Mouse (Mus musculus) forebrain, postnatal 0 days (tissue): ENCODE results near the gene Oscar. TPM values are rescaled to one million over a fixed set of nuclear protein-coding genes. Genes with fewer than 3 reads are reported as not detected.

Source experiments
- ATAC-seq: fragments of 200-750 bp; cut with Nextera tagmentation; 2 replicates; pipeline ENCODE4 v1.8.0; 2017; ENCODE audit warnings: mild to moderate bottlenecking, moderate library complexity
- DNase-seq: peaks from one replicate; pipeline ENCODE4 v3.0.0-alpha.2; 2015
- H3K27ac ChIP-seq: fragments of 300-500 bp; sonication (generic); 2 replicates; pipeline ENCODE4 v1.5.1; 2014; ENCODE audit warnings: low read depth, mild to moderate bottlenecking, antibody characterized with exemption, low read length, moderate library complexity, mixed read lengths
- H3K27me3 ChIP-seq: fragments of 300-500 bp; sonication (generic); 2 replicates; pipeline ENCODE4 v1.6.1; 2014; ENCODE audit warnings: mild to moderate bottlenecking, low read length, mixed read lengths; ENCODE audit not compliant: insufficient read depth
- H3K36me3 ChIP-seq: fragments of 300-500 bp; sonication (generic); 2 replicates; pipeline ENCODE4 v1.6.1; 2014; ENCODE audit warnings: mild to moderate bottlenecking, moderate library complexity; ENCODE audit not compliant: insufficient read depth
- H3K4me1 ChIP-seq: fragments of 300-500 bp; sonication (generic); 2 replicates; pipeline ENCODE4 v1.6.1; 2014; ENCODE audit warnings: antibody characterized with exemption; ENCODE audit not compliant: insufficient read depth
- H3K4me2 ChIP-seq: fragments of 300-500 bp; sonication (generic); 2 replicates; pipeline ENCODE4 v1.6.1; 2014; ENCODE audit warnings: low read depth, mild to moderate bottlenecking, moderate library complexity
- H3K4me3 ChIP-seq: fragments of 300-500 bp; sonication (generic); 2 replicates; pipeline ENCODE4 v1.5.1; 2014; ENCODE audit warnings: low read depth, low read length, mixed read lengths
- H3K9ac ChIP-seq: fragments of 300-500 bp; sonication (generic); 2 replicates; pipeline ENCODE4 v1.6.1; 2014; ENCODE audit warnings: mild to moderate bottlenecking
- H3K9me3 ChIP-seq: fragments of 300-500 bp; sonication (generic); 2 replicates; pipeline ENCODE4 v1.6.1; 2016; ENCODE audit warnings: low read length
- CTCF ChIP-seq: sonication (generic); IDR thresholded peaks from 2 replicates; pipeline ENCODE4 v1.5.1; 2016; ENCODE audit warnings: antibody characterized with exemption, control low read depth, low read depth
- WGBS: fragments of 180-500 bp; shearing (Covaris S2); extraction: QIAGEN DNeasy Blood & Tissue Kit; methylation state at CpG from one replicate; pipeline ENCODE4 v1.1.7; 2014; 5-methylcytosine and 5-hydroxymethylcytosine counted together
- microRNA-seq, 2 experiments: library from miRNA; unstranded; fragments of <30 nt; microRNA quantifications; one replicate each; pipeline ENCODE4; 2016
- polyA plus RNA-seq: library from polyadenylated mRNA; unstranded; fragments of >200 nt; fragmentation: Nextera tagmentation; extraction: Ambion mirVana; gene quantifications from 2 replicates; pipeline ENCODE4 v1.2.1, GENCODE M21; 2015
- total RNA-seq: library from RNA; depleted of rRNA; stranded (reverse); fragments of >200 nt; gene quantifications from 2 replicates; pipeline ENCODE4 v1.2.3, GENCODE M21; 2014; rRNA removed

Oscar gene
- total and polyA plus RNA-seq, 2 experiments from 2014 or later = 0.42 to 0.43 TPM

DNA sequence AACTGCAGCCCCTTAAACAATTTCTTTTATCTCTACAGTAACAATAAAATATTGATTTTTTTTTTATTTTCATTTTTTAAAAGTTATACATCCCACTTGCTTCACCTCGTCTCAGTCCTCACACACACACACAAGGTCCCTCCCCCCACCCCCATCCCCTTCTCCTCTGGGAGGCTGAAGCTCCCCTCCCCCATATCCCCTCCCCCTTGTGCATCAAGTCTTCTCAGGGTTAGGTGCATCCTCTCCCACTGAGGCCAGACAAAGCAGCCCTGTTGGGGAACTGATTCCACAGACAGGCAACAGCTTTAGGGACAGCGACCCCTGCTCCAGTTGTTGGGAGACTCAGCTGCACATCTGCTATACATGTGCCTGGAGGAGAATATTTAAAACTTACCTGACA, 48.6 kb downstream of the Oscar start:
- Histone ChIP-seq H3K4me1 (no peaks in the 10 kb centered on the region), H3K9ac (no peak overlapping the region), H3K4me2 (no peak overlapping the region), H3K27me3 (no peaks in the 10 kb centered on the region), H3K36me3 (no peaks in the 10 kb centered on the region), H3K4me3 (no peak overlapping the region), H3K27ac (no peak overlapping the region), H3K9me3 (no peaks in the 10 kb centered on the region)
- ATAC-seq (no peak), DNase-seq (no peak)
- no peak for TF ChIP-seq CTCF
- 11% methylated on average over 2 of the region's 2 CpGs for WGBS

Small RNA genes within 50 kb of the gene (microRNA-seq; reads per million reads assigned to microRNA genes)
- gene Gm25100 (0 reads per million in 2 experiments), gene Mir3572 (3.1 to 4.5 reads per million in 2 experiments)

Other genes with a start within 250 kb of the Oscar start
- gene Cacng8, start 225.5 kb downstream of the Oscar start, total RNA-seq = 41.5 and 42.2 TPM in 2 replicates
- gene Cacng8, start 225.5 kb downstream of the Oscar start, polyA plus RNA-seq = 16.5 and 17.8 TPM in 2 replicates
- gene Cacng6, start 192.0 kb downstream of the Oscar start, total RNA-seq = 0.15 and 0.38 TPM in 2 replicates
- gene Cacng6, start 192.0 kb downstream of the Oscar start, polyA plus RNA-seq = 0.35 and 0.43 TPM in 2 replicates
- 0.10 TPM in 1 of 2 replicates, not detected in the other for gene Tarm1, start 113.5 kb downstream of the Oscar start, total RNA-seq
- 0.10 TPM in 1 of 2 replicates, not detected in the other for gene Tarm1, start 113.5 kb downstream of the Oscar start, polyA plus RNA-seq
- gene Ndufa3, start 1.2 kb upstream of the Oscar start, total RNA-seq = 191 and 258 TPM in 2 replicates
- gene Ndufa3, start 1.2 kb upstream of the Oscar start, polyA plus RNA-seq = 464 and 597 TPM in 2 replicates
- 27.1 and 37.5 TPM in 2 replicates for gene Tfpt, start 13.8 kb upstream of the Oscar start, total RNA-seq
- 34.2 and 39.3 TPM in 2 replicates for gene Tfpt, start 13.8 kb upstream of the Oscar start, polyA plus RNA-seq
- gene Prpf31, start 13.8 kb upstream of the Oscar start, total RNA-seq = 62.6 and 63.5 TPM in 2 replicates
- 66.3 and 77.8 TPM in 2 replicates for gene Prpf31, start 13.8 kb upstream of the Oscar start, polyA plus RNA-seq
- 13.1 and 19.8 TPM in 2 replicates for gene Cnot3, start 29.1 kb upstream of the Oscar start, total RNA-seq
- gene Cnot3, start 29.1 kb upstream of the Oscar start, polyA plus RNA-seq = 26.7 and 35.4 TPM in 2 replicates
- 5.2 and 6.6 TPM in 2 replicates for gene Leng1, start 49.7 kb upstream of the Oscar start, total RNA-seq
- 10.3 and 10.4 TPM in 2 replicates for gene Leng1, start 49.7 kb upstream of the Oscar start, polyA plus RNA-seq
- 3.1 and 3.5 TPM in 2 replicates for gene Tmc4, start 61.4 kb upstream of the Oscar start, total RNA-seq
- gene Tmc4, start 61.4 kb upstream of the Oscar start, polyA plus RNA-seq = 0.93 and 2.0 TPM in 2 replicates
- 291 and 292 TPM in 2 replicates for gene Tsen34, start 76.7 kb upstream of the Oscar start, total RNA-seq
- 259 and 282 TPM in 2 replicates for gene Tsen34, start 76.7 kb upstream of the Oscar start, polyA plus RNA-seq
- gene Mboat7, start 77.4 kb upstream of the Oscar start, total RNA-seq = 112 and 165 TPM in 2 replicates
- gene Mboat7, start 77.4 kb upstream of the Oscar start, polyA plus RNA-seq = 81.8 and 107 TPM in 2 replicates
- gene Rps9, start 87.8 kb upstream of the Oscar start, total RNA-seq = 1,013 and 1,830 TPM in 2 replicates
- 807 and 937 TPM in 2 replicates for gene Rps9, start 87.8 kb upstream of the Oscar start, polyA plus RNA-seq
- 0.48 and 0.54 TPM in 2 replicates for gene Pirb, start 104.2 kb upstream of the Oscar start, total RNA-seq
- 0.24 and 0.25 TPM in 2 replicates for gene Pirb, start 104.2 kb upstream of the Oscar start, polyA plus RNA-seq
- not detected in 2 replicates for gene Gm15448, start 209.5 kb upstream of the Oscar start, total RNA-seq
- not detected in 2 replicates for gene Gm15448, start 209.5 kb upstream of the Oscar start, polyA plus RNA-seq
- gene Pira2, start 228.9 kb upstream of the Oscar start, total RNA-seq = not detected in 2 replicates
- 0.09 TPM in 1 of 2 replicates, not detected in the other for gene Pira2, start 228.9 kb upstream of the Oscar start, polyA plus RNA-seq